Mouse (Mus musculus) G1E (cell line): ENCODE results near the gene Psme4.

Experiments used
- CTCF ChIP-seq: IDR thresholded peaks from 2 replicates; pipeline ENCODE4 v1.5.1; 2012; ENCODE audit warnings: low read depth, low read length, inconsistent platforms, mixed read lengths
- GATA1 ChIP-seq: IDR thresholded peaks from 2 replicates; pipeline ENCODE4 v1.6.1; 2012; ENCODE audit warnings: borderline replicate concordance, low read length, inconsistent platforms, mixed read lengths

DNA sequence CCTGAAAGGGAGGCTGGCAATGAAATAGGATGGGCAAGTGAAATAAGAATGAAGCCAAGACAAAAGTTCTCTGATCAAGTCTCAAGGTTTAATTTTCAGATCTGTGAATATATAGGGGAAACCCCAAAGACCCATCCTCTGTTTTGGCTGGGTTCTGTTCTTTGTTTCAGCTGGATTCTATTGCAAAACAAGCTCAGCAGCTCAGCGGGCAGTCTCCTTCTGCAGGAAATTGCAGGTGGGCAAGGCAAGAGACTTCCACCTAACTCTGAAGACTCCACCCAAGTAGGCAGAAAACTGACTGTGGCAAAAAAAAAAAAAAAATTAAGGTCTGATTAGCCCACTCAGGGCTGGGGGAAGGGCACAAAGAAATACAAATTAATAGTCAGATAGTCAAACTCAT, 9.6 kb upstream of the Psme4 start:
- TF ChIP-seq GATA1 (no peak), CTCF (no peak)
